Mouse (Mus musculus): ENCODE measurements around the gene Lif.

GRCm38 (mm10) chr11:4270744-4271459 lies 13.5 kb downstream of the Lif start:
- TF ChIP-seq CTCF (IDR thresholded peaks at IDR 0.05; ENCODE audit: low read depth) (peak; percentile 38), EP300 (IDR thresholded peaks at IDR 0.05; ENCODE audit: low read depth) (no peak)

All from liver, embryonic 14.5 days (tissue).